Mouse (Mus musculus) ZHBTc4 (cell line): ENCODE results near the gene Mfsd6l.

Experiments used
- DNase-seq: peaks from one replicate; pipeline ENCODE4 v3.0.0-alpha.2; 2011; ENCODE audit warnings: low read depth, low spot score

Gene Mfsd6l

GRCm38 (mm10) chr11:68553981-68554471 lies 2.0 kb upstream of the Mfsd6l start:
- DNase-seq: peak; percentile 72

DNA sequence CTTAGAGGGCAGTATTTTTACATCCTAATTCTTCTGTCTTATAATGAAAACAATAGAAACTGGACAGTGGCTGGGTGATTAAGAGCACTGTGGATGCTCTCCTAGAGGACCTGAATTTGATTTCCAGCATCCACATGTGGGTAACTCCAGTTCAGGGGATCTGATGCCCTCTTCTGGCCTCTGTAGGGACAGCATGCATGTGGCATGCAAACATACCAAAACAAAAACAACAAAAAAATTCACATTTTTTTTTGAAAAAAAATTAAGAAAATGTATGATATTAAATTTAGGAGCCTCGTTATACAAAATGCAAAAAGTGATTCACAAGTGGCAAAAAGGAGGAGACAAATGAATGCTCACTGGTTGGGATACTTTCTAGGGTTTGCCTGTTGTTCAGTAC lies 3.6 kb downstream of the Mfsd6l start:
- peak; percentile 44 for DNase-seq

DNA sequence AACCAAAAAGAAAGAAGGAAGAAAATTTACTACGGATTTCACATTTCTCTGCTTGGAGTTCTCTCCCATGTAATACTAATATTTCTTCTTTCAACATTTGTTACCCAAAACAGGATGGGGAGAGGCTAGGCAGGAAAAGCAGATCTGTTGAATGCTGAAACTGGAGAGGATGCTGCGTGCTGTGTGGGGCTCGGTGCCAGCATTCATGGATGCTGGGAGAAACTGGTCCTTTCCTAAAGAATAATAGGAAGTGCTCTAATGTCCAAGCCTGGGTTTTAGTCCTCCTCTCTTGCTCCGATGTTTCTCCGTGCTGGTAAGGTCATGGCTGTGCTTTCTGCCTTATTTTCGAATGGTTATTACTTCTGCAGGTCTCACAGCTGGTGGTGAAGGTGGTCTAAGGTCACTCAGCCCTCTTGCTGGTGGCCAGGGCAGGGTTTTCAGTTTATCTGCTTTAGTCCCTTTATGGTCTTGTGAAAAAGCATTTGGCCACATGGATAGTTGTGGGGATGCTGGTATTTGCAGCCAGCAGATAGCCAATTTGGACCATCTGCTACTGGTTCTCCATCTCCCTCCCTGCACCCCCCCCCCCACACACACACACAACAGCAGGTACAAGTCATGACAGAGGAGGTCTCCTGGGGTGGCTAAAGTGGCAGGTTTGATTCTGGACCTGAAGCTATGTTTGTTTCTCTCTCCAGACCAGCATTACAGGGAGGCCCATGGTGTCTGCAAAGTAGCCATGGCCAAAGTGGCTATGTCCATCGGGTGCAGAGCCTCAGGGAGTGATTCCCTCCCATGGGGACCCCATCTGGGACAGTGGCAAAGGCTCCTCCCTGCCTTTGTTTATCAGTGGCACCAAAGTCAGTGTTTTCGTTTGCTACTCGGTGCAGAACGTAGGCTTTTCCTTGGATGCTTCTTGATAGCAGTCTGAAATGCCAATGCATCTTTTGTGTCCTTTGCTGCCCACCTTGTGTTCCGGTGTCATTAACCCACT lies 6.3 kb downstream of the Mfsd6l start:
- no peak for DNase-seq

GRCm38 (mm10) chr11:68564356-68565031 lies 8.5 kb downstream of the Mfsd6l start:
- DNase-seq: no peak

DNA sequence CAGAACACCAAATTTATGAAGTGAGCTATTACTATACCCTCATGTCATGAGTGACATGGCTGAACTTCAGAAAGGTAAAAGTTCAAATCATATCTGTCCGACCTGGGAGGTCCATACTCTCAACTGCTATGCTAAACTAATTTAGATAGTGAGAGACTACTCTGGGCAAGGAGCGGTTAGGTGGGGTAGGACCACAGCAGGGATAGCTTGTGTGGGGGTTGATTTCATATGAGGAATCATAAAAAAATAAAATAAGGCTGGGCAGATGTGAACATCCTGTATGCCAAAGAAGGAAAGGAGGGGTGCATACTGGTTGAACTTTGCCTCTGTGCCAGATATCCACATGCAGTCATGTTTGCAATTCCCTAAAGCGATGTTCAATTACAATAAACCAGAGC lies 9.0 kb downstream of the Mfsd6l start:
- DNase-seq: no peak

GRCm38 (mm10) chr11:68566447-68567059 lies 10.6 kb downstream of the Mfsd6l start:
- DNase-seq: peak; percentile 72

- no peak for DNase-seq
Observed at GRCm38 (mm10) chr11:68570861-68571260, 14.9 kb downstream of the Mfsd6l start.

DNA sequence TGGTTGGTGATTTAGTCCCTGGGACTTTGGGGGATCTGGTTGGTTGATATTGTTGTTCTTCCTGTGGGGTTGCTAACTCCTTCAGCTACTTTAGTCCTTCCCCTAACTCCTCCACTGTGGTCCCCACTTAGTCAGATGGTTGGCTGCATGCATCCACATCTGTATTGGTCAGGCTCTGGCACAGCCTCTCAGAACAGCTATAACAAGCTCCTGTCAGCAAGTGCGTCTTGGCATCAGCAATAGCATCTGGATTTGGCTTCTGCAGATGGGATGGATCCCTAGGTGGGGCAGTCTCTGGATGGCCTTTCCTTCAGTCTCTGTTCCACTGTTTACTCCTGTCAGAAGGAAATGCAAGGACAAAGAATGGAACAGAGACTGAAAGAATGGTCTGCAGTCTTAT lies 21.1 kb downstream of the Mfsd6l start:
- DNase-seq: no peak

- peak; percentile 16 for DNase-seq
Observed at GRCm38 (mm10) chr11:68579462-68579881, 23.5 kb downstream of the Mfsd6l start.

DNA sequence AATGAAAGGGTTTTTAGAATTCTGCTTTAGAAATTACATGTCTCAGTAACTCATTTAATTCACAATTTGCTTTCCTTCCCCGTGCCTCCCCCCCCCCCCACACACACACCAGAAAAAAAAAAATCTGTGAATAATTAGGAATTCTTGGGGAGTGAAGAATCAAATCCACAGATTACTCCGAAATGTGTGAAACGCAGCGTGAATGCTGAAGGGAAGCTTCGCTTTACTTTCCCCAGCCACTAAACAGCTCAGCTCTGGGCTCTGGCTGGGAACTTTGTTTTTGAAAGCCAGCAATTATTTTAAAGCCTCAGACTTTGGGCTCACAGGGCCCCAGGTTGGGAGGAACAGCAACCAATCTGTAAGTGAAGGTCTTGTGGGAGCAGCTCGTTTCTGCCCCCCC lies 24.6 kb downstream of the Mfsd6l start:
- DNase-seq: no peak

DNA sequence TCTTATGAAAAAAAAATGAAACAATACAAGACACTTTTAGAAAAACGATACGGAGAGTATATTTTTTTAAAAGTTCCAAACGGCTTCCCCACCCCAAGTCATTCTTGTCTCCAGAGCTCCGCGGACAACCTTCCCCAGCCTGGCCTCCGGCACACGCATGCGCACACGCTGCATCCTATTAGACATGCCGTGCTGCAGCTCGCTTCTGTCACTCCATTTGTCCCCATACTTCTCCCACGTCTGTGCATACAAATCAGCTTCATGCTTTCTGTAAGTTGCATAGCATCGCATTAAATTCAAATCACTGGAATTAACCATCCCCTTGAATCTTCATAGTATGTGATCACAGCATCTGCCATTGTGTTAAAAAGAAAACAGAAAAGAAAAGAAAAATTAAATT lies 27.2 kb downstream of the Mfsd6l start:
- DNase-seq: no peak

GRCm38 (mm10) chr11:68583906-68584480 lies 28.0 kb downstream of the Mfsd6l start:
- DNase-seq: no peak

DNA sequence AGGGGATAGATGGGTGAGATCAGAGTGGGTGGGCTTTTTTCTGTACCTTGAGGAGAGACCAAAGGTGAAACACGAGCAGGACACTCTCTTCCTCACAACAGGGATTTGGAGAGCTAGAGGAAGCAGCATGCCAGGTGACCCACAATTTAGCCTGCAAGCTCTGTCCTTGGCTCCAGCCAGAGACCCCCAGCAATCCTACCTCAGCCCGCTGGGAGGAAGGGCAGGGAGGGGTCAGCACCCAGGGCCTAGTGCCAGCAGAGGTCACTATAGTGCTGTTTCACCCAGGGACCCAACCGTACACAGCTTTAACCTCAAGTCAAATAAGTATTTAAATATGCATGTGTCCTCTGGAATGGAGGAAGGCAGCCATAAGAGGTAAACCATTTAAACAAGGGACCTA lies 29.9 kb downstream of the Mfsd6l start:
- DNase-seq: peak; percentile 18

DNA sequence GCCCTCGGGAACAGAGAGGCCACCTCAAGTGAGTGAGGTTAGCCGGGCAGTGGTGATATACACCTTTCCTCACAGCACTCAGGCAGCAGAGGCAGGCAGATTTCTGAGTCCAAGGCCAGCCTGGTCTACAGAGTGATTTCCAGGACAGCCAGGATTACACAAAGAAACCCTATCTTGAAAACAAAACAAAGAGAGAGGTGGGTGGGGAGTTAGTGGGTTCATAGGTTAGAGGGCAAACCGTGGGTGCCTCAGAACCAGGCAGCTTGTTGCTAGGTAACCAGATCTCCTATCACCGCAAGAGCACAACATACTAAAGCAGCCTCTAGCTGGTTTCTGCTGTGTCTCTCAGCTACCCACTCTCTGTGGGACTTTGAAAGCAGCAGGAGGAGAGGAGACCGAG lies 30.7 kb downstream of the Mfsd6l start, which contains the start of gene Ccdc42:
Gene Ccdc42 (plus strand): TSS at position 301 of the 400 bp plus-strand sequence.
- no peak for DNase-seq

- DNase-seq: peak; percentile 81
Observed at GRCm38 (mm10) chr11:68589055-68589809, 33.2 kb downstream of the Mfsd6l start.

GRCm38 (mm10) chr11:68591708-68592107 lies 35.7 kb downstream of the Mfsd6l start:
- no peak for DNase-seq

DNA sequence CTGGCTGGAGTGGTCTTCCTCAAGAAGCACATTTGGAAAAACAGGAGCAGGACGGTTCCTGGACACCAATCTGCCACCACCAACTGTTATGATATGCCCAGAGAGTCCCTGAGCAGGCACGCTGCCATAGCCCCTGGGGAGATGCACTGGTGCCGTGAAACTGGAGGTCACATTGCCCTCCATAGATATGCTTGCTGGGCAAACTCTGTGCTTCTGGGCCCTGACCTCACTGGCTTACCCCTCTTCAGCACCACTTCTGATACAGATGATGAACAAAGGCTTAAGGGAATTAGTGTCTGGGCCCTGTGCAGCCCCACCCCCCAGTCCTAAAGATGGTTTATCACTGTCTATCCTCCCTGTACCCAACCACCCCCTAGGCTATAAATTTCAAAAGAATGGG lies 37.3 kb downstream of the Mfsd6l start:
- DNase-seq: no peak

DNA sequence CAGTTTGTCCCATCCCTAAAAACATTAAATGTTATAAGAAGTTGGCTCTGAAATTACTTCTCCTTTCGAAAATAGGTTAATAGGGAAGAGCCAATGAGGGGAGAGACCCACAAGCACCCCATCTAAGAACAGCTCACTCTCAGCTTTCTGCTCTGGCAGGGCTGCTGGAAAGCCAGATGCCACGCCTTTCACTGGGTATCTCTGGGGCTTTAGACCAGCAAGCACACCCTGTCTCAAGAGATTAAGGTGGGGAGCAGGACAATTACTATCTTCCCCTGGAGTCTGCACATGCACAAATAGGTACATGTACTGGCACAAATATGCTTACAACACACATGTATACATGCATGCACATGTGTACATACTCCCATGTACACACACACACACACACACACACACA lies 41.9 kb downstream of the Mfsd6l start:
- DNase-seq: no peak

DNA sequence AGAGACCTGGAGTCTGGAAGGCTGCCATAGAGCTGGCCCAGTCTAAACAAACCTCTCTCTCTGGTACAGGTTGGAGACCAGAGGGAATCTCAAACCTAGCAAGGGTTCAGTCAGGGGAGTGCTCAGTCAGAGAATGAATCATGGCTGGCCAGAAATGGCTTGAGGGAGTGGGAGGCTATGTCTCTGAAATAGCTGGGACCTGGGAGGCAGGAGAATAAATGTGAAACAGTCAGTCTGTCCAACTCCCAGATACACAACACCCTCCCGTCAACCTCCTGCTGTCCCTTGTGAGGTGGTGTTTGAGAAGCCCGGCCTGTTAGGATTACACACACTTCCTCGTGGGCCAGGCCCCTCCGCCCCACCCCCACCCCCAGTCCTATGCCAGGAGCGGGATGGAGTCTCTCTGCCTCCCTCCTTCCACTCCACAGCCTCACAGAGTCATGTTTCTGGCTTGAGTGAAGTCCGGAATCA lies 44.6 kb downstream of the Mfsd6l start:
- no peak for DNase-seq

- DNase-seq: no peak
Observed at GRCm38 (mm10) chr11:68601486-68601991, 45.6 kb downstream of the Mfsd6l start.
